Mouse (Mus musculus) mesoderm, embryonic 11.5 days (tissue): Measurements from ENCODE around the gene Plagl2.
"Not testable (repeated sequence)": the region's sequence is repeated elsewhere in the genome, so short reads cannot be mapped to it uniquely, and the experiment has no call there.

Experiments used
- DNase-seq: peaks from one replicate; pipeline ENCODE4 v3.0.0-alpha.2; 2012; ENCODE audit warnings: low read depth, low spot score

Plagl2 gene

DNA sequence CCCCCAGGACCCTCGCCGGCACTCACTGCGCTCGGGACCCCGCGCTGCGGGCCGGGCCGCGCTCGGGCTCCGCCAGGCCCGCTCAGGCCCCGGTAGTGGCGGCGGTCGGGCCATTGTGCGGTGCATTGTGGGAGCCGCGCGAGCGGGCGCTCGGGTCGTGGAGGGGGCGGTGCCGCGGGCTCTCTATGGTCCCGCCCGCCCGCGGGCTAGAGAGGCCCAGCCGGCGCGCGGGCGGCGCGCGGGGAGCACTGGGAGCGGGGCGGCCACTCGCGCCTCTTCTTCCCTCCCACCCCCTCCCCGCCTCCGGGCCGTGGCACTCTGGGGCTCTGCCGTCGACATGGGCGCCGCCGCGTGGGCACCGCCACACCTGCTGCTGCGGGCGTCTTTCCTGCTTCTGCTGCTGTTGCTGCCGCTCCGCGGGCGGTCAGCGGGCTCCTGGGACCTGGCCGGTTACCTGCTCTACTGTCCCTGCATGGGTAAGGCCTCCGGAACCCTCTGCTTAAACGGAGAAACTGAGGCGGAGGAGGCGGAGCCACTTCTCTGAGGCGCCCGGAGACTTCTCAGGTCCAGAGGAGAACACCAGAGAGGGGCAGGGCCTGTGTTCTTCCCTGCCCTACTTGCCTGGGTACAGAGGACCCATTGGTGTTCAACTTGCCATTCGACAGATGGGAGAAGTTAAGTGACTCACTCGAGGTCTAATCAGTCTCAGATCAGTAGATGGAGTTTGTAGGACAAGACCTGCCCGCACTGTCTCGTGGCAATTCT, at the start of gene Plagl2, which contains the start of gene Pofut1:
TSS of gene Plagl2 (minus strand) at position 177 of the 765 bp plus-strand sequence.
TSS of gene Pofut1 (plus strand) at position 284 of the 765 bp plus-strand sequence.
- DNase-seq, result peak; percentile 90

GRCm38 (mm10) chr2:153287835-153288234, 46.6 kb upstream of the Plagl2 start:
- DNase-seq, result peak; percentile 38

DNA sequence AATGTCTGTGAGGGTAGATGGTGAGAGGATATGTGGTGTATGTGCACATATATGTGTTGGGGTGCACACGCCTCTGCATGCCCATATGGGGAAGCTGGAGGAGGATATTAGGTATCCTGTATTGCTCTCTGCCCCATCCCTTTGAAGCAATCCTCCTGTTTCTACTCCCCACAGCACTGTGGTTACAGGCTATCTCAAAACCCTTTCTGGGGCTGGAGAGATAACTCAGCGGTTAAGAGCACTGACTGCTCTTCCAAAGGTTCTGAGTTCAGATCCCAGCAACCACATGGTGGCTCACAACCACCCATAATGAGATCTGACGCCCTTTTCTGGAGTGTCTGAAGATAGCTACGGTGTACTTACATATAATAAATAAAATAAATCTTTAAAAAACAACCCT, 45.3 kb upstream of the Plagl2 start:
- DNase-seq, result no peak

DNA sequence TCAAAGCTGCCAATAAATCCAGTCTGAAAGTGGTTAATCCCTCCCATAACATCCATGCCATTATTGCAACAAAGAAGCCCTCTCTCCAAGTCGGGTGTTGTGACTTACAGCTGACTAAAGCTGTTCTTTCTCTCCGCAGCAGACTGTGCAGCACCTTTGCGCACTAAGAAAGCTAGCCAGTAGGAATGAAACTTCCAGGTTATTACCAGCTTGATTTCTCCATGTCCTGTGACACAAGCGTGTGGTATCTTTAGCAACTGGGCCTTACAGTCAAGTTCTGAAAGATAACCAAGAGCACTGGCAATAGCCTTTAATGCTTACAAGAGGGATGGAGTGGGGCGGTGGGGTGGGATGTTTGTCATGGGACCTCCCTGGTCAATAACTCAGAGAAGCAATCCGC, 42.7 kb upstream of the Plagl2 start:
- no peak for DNase-seq

DNA sequence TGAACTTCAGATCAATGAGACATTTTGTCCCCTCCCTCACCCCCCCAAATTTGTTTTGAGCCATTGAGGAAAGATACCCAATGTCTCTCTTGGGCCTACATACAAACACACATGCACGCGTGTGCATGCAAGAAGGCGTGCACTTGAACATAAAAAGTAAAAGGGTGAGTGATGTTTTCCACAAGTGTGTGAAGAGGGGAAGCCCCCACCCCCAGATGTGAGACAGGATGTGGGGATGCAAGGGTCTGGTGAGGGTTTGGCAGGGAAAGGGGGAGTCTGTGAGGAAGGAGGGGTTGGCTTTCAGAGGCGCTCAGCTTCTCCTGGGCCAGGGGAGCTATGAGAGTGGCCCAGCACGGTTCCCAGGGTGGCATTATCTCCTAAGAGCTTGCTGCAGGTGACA, 37.1 kb upstream of the Plagl2 start:
- no peak for DNase-seq

DNA sequence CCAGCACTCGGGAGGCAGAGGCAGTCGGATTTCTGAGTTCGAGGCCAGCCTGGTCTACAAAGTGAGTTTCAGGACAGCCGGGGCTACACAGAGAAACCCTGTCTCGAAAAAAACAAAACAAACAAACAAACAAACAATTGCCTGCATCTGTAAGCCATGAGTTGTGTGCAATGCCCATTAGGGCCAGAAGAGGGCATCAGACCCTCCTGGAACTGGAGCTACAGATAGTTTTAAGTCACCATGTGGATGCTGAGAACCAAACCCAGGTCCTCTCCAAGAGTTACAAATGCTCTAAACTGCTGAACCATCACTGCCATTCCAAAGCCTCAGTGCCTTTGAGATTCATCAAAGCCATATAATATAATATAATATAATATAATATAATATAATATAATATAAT, 35.6 kb upstream of the Plagl2 start:
- not testable (repeated sequence) for DNase-seq

GRCm38 (mm10) chr2:153276440-153276839, 35.2 kb upstream of the Plagl2 start:
- DNase-seq, result no peak

GRCm38 (mm10) chr2:153275577-153275976, 34.4 kb upstream of the Plagl2 start:
- not testable (repeated sequence) for DNase-seq

DNA sequence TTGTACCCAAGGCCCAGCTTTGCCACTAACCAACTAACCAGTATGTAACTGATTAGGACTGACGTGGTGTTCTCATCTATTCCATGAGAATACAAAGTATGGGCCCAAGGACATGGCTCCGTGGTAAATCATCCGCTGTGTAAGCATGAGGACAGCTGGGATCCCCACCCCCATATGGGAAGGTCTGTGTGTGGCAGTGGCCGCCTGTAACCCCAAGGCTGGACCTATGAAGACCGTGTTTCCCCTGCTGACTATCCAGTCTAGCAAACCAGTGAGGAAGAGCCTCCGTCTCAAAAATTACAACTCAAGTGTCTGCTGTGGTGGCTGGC, 33.7 kb upstream of the Plagl2 start:
- DNase-seq, result no peak

DNA sequence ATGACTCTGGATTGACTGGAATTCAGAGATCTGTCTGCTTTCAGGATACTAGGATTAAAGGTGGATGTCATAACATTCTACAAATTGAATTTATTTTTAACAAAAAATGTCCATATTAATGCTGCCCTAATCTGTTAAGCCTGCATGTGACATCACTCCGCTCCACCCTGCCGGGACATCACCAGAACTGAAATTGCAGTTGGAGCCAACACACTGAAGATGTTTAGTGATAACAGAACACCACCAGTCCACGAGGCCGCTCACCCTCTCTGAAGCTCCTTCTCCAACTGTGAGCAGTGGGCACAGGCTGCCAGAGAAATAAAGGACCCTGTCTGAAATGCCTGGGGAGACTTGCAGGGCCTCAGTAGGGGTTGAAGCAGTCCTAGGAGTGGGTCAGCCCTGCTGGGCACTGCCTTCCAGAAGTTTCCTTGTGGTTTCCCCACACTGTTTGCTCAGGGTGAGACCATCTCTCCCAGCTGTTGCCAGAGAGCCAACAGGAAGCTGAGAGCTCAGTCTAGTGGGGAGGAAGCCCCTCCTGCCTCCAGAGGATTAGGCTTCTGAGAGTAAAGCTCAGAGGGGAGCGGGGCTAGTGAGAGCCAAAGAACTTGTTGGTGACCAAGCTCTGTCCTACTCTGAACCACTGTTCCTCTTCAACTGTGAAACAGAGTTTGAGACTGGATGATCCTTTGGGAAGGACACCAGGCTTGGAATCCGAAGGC, 33.1 kb upstream of the Plagl2 start:
- not testable (repeated sequence) for DNase-seq

DNA sequence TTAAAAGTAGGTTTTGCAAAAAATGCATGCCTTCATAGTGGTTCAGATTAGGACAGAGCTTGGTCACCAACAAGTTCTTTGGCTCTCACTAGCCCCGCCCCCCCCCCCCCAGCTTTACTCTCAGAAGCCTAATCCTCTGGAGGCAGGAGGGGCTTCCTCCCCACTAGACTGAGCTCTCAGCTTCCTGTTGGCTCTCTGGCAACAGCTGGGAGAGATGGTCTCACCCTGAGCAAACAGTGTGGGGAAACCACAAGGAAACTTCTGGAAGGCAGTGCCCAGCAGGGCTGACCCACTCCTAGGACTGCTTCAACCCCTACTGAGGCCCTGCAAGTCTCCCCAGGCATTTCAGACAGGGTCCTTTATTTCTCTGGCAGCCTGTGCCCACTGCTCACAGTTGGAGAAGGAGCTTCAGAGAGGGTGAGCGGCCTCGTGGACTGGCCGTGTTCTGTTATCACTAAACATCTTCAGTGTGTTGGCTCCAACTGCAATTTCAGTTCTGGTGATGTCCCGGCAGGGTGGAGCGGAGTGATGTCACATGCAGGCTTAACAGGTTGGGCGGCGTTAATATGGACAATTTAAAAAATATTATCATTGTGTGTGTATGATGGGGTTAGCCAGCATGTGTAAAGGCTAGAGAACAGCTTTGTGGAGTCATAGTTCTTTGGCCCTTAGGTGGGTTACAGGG, 29.1 kb upstream of the Plagl2 start:
- not testable (repeated sequence) for DNase-seq

DNA sequence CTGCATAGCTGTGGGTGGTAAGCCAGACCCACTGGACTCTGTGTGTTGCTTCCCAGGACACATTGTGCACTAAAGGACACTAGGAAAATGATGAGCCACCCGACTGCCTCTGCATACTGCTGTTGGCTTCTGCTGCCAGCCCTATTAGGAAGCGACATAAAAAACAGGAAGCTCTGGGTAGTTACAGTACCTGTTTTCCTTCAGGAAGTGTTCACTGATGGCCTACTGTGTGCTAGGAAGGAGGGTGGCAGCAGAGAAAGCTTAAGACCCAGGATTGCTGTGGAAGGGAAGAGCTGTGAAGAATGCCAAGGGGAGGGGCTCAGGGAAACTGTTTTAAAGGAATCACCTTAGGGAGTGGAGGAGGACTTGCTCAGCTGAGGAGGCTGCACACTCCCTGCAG, 26.1 kb upstream of the Plagl2 start:
- DNase-seq, result no peak

DNA sequence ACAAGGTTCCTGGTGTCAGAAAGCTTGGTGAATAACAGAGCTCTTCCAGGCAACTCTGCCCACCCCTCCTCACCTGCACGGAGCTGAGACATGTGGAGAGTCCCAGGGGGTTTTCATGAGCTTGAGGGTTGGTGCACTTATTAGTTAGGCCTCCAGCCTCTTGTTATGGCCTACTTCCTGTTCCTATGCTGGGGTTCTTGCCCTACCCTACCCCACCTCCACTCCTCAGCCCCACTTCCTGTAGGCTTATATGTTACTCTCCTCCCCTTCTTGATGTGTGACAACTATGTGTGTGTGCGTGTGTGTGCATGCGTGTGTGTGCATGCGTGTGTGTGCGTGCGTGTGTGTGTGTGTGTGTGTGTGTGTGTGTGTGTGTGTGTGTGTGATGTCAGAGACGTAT, 21.8 kb upstream of the Plagl2 start:
- no peak for DNase-seq

DNA sequence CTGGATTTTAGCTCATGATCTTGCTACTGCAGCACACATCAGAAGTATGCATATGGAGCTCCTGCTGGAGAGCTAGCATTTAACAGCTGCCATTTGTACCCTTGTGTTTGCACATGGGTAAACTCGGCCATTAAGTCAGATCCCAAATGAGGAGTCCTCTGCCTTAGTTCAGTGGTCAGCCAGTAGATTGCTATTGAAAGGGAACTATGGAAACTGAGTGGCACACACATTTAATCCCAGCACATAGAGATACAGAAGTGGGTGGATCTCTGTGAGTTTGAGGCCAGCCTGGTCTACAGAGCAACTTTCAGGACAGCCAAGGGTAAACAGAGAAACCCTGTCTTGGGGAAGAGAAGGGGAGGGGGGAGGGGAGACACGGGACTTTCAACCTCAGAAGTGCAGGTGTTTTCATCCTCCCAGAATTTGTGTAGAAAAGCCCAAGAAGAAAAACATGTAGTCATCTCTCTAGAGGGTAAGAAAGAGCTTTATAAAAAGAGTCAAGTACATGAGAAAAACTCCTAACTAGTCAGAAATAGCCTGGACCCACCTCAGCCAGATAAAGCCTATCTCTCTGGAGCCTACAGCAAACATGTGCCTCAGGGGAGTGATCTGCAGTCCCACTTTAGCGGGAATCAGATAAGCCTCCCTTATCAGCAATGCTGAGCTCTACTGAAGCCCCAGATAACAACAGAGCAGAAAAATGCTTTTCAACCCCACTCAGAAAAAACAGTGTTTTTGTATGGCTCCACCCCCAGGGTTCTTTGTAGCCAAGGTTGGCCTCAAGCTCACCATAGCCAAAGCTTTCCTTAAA, 18.8 kb upstream of the Plagl2 start:
- DNase-seq, result no peak

DNA sequence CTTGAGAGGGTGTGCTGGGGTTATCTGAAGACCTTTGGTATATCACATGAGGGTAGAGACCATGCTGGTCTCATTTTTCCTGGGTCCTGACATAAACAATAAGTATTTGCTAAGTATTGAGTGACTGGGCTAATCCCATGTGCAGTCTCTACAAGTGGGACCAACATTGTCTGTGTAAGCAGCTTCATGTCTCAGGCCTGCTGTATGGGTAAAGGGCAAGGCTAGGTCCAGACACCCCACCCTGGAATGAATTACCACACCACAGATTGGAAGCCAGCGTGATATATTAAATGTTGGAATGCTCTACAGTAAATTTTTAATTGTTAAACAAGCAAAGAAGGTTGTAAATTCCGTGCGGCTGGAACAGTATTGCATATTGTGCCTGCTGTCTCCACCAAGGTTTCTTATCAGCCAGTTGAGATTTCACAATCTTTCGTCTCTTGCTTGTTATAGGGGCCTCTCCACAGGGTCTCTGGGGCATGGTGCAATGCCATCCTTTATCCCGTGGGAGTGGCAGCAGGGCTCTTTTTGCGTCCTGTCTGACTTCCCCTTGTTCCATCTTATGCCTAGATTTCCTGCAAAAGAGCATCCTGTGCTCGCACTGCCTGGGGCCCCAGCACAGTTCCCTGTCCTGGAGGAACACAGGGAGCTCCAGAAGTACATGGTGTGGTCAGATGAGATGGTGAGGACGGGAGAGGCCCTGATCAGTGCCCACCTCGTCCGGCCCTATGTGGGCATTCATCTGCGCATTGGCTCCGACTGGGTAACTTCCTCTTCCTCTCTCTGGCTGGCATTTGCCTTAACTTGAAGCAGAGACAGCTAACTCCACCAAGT, 18.0 kb upstream of the Plagl2 start:
- DNase-seq, result no peak

DNA sequence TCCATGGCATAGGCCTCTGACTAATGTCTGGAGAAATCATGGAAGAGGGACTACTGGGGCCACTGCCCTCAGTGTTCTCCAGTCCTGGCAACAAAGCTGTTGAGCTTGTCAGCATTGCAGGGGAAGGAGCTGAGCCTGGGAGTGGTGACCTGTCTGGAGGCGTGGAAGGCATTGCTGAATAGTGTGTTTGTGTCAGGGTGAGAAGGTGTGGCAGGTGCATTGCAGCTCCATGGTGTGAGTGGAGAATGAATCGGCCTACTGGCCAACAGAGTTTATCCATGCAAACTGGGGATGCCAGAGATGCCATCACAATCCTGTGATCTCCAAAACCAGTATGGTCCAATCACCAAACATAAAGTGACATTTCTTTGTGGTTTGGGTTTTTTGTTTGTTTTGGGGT, 15.4 kb upstream of the Plagl2 start:
- no peak for DNase-seq

DNA sequence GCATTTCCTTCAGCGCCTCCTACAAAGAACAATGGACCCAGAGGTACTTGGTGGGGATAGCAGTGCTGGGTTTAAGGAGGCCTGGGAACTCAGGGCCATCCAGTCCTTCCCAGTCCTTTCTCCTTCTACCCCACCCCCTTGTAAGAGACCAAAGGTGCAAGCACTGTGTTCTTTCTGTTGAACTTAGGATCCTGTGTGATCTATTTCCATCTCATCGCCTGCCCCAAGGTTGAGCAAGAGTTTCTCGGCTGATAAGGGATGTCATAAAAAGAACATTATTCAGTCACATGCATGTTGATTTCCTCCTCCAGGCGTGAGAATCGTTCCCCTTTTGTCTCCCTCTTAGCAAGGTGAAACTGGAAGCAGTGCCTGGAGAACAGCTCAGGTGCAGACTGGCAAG, 8.5 kb upstream of the Plagl2 start:
- DNase-seq, result no peak

DNA sequence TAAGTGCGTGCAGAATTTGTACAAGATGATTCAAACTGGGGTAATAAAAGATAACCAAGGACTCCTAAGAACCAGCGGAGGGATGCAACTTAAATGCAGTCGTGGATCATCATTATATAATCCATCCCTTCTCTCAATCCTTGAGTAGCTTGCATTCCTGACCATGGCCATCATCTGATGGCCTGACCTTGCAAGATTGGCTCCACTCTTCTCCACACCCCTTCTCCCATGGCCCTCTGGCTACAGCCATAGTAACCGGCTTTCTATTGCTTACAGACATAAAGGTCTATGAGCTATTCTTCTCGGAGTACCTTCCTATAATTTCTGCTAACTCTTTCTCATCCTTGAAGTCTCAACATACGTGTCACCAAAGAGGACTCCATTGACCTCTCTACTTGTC, 930 bp upstream of the Plagl2 start:
- DNase-seq, result no peak

DNA sequence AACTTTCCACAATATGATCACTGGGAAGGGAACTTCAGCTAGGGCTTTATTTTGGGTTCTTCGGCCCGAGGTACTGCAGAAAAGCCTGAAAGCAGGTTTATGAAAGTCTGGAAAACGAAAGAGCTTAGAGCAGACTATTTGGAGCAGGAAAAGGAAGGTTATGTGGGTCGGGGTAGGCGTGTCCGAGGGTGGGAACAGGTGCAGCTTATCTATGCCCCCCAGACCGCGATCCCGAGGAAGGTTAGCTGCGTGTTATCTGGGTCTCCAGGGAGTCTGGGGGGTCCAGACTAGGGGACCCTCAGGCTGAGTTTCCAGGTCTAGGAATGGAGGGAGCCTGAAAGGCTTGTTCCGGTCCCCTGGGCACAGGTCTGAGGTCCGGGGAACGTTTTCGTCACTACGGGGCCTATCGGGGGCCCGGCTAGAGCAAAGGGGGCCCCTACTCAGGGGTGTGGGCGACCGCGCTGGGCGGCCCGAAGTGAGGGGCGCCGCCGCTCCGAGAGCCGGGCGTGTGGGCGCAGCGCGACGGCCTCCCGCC, 458 bp downstream of the Plagl2 start:
- peak; percentile 13 for DNase-seq

- DNase-seq, result peak; percentile 12
These were observed 1.3 kb downstream of the Plagl2 start for GRCm38 (mm10) chr2:153239860-153240480.
